Mouse (Mus musculus) midbrain, postnatal 0 days (tissue): ENCODE measurements around the gene Tiam2. TPM values are rescaled to one million over a fixed set of nuclear protein-coding genes. Genes with fewer than 3 reads are reported as not detected.
A peak's percentile ranks its signal among the peaks of the same experiment; 100 is the strongest.

Experiments
- ATAC-seq: fragments of 200-750 bp; cut with Nextera tagmentation; 2 replicates; pipeline ENCODE4 v1.8.0; 2017; ENCODE audit warnings: moderate number of reproducible peaks, mild to moderate bottlenecking, moderate TSS enrichment, moderate library complexity; ENCODE audit not compliant: low FRiP score
- DNase-seq: peaks from one replicate; pipeline ENCODE4 v3.0.0-alpha.2; 2015; ENCODE audit warnings: low spot score
- H3K27ac ChIP-seq: fragments of 300-500 bp; sonication (generic); 2 replicates; pipeline ENCODE4 v1.5.1; 2014; ENCODE audit warnings: low read depth, mild to moderate bottlenecking, low read length, mixed read lengths
- H3K27me3 ChIP-seq: fragments of 300-500 bp; sonication (generic); 2 replicates; pipeline ENCODE4 v1.6.1; 2014; ENCODE audit warnings: low read length, control low read depth, mixed read lengths; ENCODE audit not compliant: insufficient read depth
- H3K36me3 ChIP-seq: fragments of 300-500 bp; sonication (generic); 2 replicates; pipeline ENCODE4 v1.6.1; 2014; ENCODE audit warnings: low read length, control low read depth, mixed read lengths; ENCODE audit not compliant: insufficient read depth
- H3K4me1 ChIP-seq: fragments of 300-500 bp; sonication (generic); 2 replicates; pipeline ENCODE4 v1.6.1; 2014; ENCODE audit warnings: mild to moderate bottlenecking, control low read depth, antibody characterized with exemption, low read length, mixed read lengths; ENCODE audit not compliant: insufficient read depth
- H3K4me2 ChIP-seq: fragments of 300-500 bp; sonication (generic); 2 replicates; pipeline ENCODE4 v1.6.1; 2014; ENCODE audit warnings: low read depth, mild to moderate bottlenecking, low read length, mixed read lengths; ENCODE audit not compliant: poor library complexity, severe bottlenecking
- H3K4me3 ChIP-seq: fragments of 300-500 bp; sonication (generic); 2 replicates; pipeline ENCODE4 v1.5.1; 2014; ENCODE audit warnings: low read depth, mild to moderate bottlenecking, low read length, moderate library complexity
- H3K9ac ChIP-seq: fragments of 300-500 bp; sonication (generic); replicated peaks from 2 replicates; pipeline ENCODE4 v1.6.1; 2014; ENCODE audit warnings: mild to moderate bottlenecking, low read length, moderate library complexity, mixed read lengths; ENCODE audit not compliant: poor library complexity, severe bottlenecking
- H3K9me3 ChIP-seq: fragments of 300-500 bp; sonication (generic); 2 replicates; pipeline ENCODE4 v1.6.1; 2016; ENCODE audit warnings: low read length, control low read depth
- CTCF ChIP-seq: IDR thresholded peaks from 2 replicates; pipeline ENCODE4 v1.5.1; 2016; ENCODE audit warnings: antibody characterized with exemption, mild to moderate bottlenecking
- WGBS: fragments of 180-500 bp; shearing (Covaris S2); extraction: QIAGEN DNeasy Blood & Tissue Kit; methylation state at CpG from one replicate; pipeline ENCODE4 v1.1.7; 2014; 5-methylcytosine and 5-hydroxymethylcytosine counted together
- polyA plus RNA-seq: library from polyadenylated mRNA; unstranded; fragments of >200 nt; fragmentation: Nextera tagmentation; extraction: Ambion mirVana; gene quantifications from 2 replicates; pipeline ENCODE4 v1.2.1, GENCODE M21; 2015
- total RNA-seq: library from RNA; depleted of rRNA; stranded (reverse); fragments of >200 nt; gene quantifications from 2 replicates; pipeline ENCODE4 v1.2.3, GENCODE M21; 2014

The Tiam2 gene
- total and polyA plus RNA-seq, 2 experiments from 2014 or later = 1.7 to 6.9 TPM

- no peaks in the 10 kb centered on the region; the same call in 1 of the 2 replicates for H3K36me3 ChIP-seq
- no peak overlapping the region for H3K4me3 ChIP-seq
- peak; percentile 69 for DNase-seq
- peak; percentile 83 for TF ChIP-seq CTCF
- WGBS = 31% methylated on average over 1 of the region's 1 CpGs
- no peak overlapping the region for H3K27ac ChIP-seq
- no peak overlapping the region for H3K4me2 ChIP-seq
- ATAC-seq = no peak
- no peaks in the 10 kb centered on the region for H3K27me3 ChIP-seq
- H3K9ac ChIP-seq = no peak overlapping the region
- H3K9me3 ChIP-seq = no peaks in the 10 kb centered on the region
- H3K4me1 ChIP-seq = no peaks in the 10 kb centered on the region
Measured at GRCm38 (mm10) chr17:3533425-3533824, 207.1 kb downstream of the Tiam2 start.

- Histone ChIP-seq H3K9me3 (no peaks in the 10 kb centered on the region), H3K4me1 (no peaks in the 10 kb centered on the region), H3K9ac (no peak overlapping the region), H3K4me3 (no peak overlapping the region), H3K36me3 (peaks cover 8% of the 10 kb centered on the region; the same call in 1 of the 2 replicates), H3K27ac (no peak overlapping the region), H3K27me3 (no peaks in the 10 kb centered on the region), H3K4me2 (no peak overlapping the region)
- 94% methylated on average over 2 of the region's 2 CpGs for WGBS
- no peak for TF ChIP-seq CTCF
- DNase-seq (no peak), ATAC-seq (no peak)
Measured at GRCm38 (mm10) chr17:3540304-3540703, 213.9 kb downstream of the Tiam2 start.

- DNase-seq (no peak), ATAC-seq (no peak)
- 87% methylated on average over 5 of the region's 5 CpGs for WGBS
- Histone ChIP-seq H3K9ac (no peak overlapping the region), H3K27ac (no peak overlapping the region), H3K4me2 (no peak overlapping the region), H3K27me3 (no peaks in the 10 kb centered on the region), H3K9me3 (no peaks in the 10 kb centered on the region), H3K4me1 (no peaks in the 10 kb centered on the region), H3K36me3 (peaks cover 8% of the 10 kb centered on the region; the same call in 1 of the 2 replicates), H3K4me3 (no peak overlapping the region)
- no peak for TF ChIP-seq CTCF
Measured at GRCm38 (mm10) chr17:3541033-3541432, 214.7 kb downstream of the Tiam2 start.

- H3K27ac ChIP-seq = no peak overlapping the region
Measured at GRCm38 (mm10) chr17:3547725-3548124, 221.4 kb downstream of the Tiam2 start.

DNA sequence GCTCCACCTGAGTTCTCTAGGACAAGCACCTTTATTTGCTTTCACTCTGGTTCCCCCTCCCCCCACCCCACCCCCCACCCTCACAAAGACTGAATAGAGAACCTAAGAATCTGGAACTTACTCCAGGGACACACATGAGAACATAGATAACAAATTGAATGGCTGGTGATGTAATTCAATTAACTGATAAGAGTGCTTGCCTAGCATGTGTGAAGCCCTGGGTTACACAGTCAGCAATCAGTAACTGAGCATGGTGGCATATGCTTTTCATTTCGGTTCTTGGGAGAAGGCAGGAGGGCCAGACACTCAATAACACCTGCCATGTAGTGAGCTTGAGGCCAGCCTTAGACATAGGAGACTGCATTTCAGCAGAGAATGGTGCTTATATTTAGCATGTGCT is 229.9 kb downstream of the Tiam2 start:
- no peak overlapping the region for H3K4me2 ChIP-seq
- ATAC-seq (no peak), DNase-seq (no peak)
- WGBS = 83% methylated on average over 1 of the region's 1 CpGs
- TF ChIP-seq CTCF = no peak
- no peaks in the 10 kb centered on the region for H3K9me3 ChIP-seq
- H3K36me3 ChIP-seq = no peaks in the 10 kb centered on the region
- no peak overlapping the region for H3K9ac ChIP-seq
- no peak overlapping the region for H3K27ac ChIP-seq
- 0 out of 2 replicates have a peak, but pooled peaks cover 2% of the 10 kb centered on the region for H3K4me1 ChIP-seq
- H3K4me3 ChIP-seq = no peak overlapping the region
- no peaks in the 10 kb centered on the region for H3K27me3 ChIP-seq

More at GRCm38 (mm10) chr17:3547725-3548124, 221.4 kb downstream of the Tiam2 start:
- WGBS = 58% methylated on average over 7 of the region's 7 CpGs
- no peaks in the 10 kb centered on the region for H3K9me3 ChIP-seq
- no peaks in the 10 kb centered on the region for H3K27me3 ChIP-seq
- H3K4me2 ChIP-seq = no peak overlapping the region
- DNase-seq = no peak
- no peaks in the 10 kb centered on the region for H3K4me1 ChIP-seq
- no peak for TF ChIP-seq CTCF
- no peak overlapping the region for H3K4me3 ChIP-seq
- no peaks in the 10 kb centered on the region for H3K36me3 ChIP-seq
- no peak overlapping the region for H3K9ac ChIP-seq
- no peak for ATAC-seq

DNA sequence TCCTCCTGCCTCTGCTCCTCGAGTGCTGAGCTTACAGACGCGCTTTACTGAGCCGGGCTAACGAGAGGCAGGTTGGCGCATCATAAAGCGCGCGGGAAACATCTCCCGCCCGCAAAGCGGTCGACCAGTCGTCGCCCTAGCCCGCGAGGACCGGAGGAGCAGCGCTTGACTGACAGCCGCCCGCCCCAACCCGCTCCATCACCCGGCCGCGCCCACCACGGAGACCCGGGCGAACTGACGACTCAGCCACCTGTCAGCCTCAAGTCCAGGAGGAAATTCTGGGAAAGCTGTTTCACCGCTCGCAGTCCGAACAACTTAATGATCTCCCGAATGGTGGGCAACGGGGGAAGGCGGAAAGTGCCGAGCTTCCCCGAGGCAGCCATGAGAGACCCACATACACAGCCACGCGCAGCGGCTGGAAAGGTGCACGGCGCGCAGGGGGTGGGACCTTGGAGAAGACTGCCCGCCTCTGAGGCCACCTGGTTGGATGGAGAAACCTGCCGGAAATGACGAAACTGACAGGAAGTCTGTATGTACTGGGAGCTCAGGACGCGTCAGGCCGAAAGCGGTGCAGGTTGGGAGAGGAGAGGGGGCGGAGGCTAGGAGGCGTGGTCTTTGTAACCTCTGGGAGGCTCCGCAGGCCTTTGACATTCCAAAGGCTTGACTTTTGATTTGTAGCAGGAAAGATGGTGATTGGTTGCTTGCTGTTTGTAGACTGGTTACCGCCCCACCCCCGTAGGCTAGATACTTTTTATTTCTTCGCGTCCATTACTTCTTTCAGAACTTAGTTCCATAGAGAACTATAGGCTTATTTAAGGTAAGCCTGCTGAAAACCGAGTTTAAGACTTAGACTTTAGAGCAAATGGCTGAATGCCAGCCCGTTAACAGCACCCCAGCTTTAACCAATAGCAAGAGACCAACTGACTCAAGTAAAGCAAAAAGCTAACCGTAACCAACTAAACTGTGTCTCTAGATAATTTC is 231.2 kb downstream of the Tiam2 start, which contains the start of gene Tfb1m:
Tfb1m (minus strand) TSS at position 451 of the 981 bp plus-strand sequence.
- peak; percentile 99 for ATAC-seq
- no peaks in the 10 kb centered on the region for H3K36me3 ChIP-seq
- WGBS = under 1% methylated on average over 59 of the region's 60 CpGs

More for the DNA sequence above, 231.2 kb downstream of the Tiam2 start, which contains the start of gene Tfb1m:
- H3K27me3 ChIP-seq = no peaks in the 10 kb centered on the region
- no peak for TF ChIP-seq CTCF
- peak within 1 kb of the TSS; percentile 79 for H3K27ac ChIP-seq
- H3K4me2 ChIP-seq = peak within 1 kb of the TSS; percentile 66
- peak; percentile 100 for DNase-seq
- H3K4me3 ChIP-seq = peak within 1 kb of the TSS; percentile 56
- peak within 1 kb of the TSS; percentile 62 for H3K9ac ChIP-seq
- H3K9me3 ChIP-seq = no peaks in the 10 kb centered on the region
- 0 out of 2 replicates have a peak, but pooled peaks cover 2% of the 10 kb centered on the region for H3K4me1 ChIP-seq
